Mouse (Mus musculus) limb, embryonic 12.5 days (tissue): Measurements from ENCODE around the gene Rap1b. TPM values are rescaled to one million over a fixed set of nuclear protein-coding genes. Genes with fewer than 3 reads are reported as not detected.

Experiments used
- ATAC-seq: fragments of 200-750 bp; cut with Nextera tagmentation; 2 replicates; pipeline ENCODE4 v1.8.0; 2017; ENCODE audit warnings: low read depth, moderate TSS enrichment; ENCODE audit not compliant: insufficient number of reproducible peaks, insufficient read depth, low FRiP score, low TSS enrichment
- H3K27ac ChIP-seq: fragments of 300-500 bp; sonication (generic); 2 replicates; pipeline ENCODE4 v1.5.1; 2016; ENCODE audit warnings: mild to moderate bottlenecking, moderate library complexity
- H3K27me3 ChIP-seq: fragments of 300-500 bp; sonication (generic); 2 replicates; pipeline ENCODE4 v1.6.1; 2016; ENCODE audit warnings: mild to moderate bottlenecking, moderate library complexity
- H3K36me3 ChIP-seq: fragments of 300-500 bp; sonication (generic); 2 replicates; pipeline ENCODE4 v1.6.1; 2016; ENCODE audit warnings: mild to moderate bottlenecking, moderate library complexity
- H3K4me1 ChIP-seq: fragments of 300-500 bp; sonication (generic); replicated peaks from 2 replicates; pipeline ENCODE4 v1.6.1; 2016
- H3K4me2 ChIP-seq: fragments of 300-500 bp; sonication (generic); 2 replicates; pipeline ENCODE4 v1.6.1; 2016; ENCODE audit warnings: mild to moderate bottlenecking, moderate library complexity
- H3K4me3 ChIP-seq: fragments of 300-500 bp; sonication (generic); replicated peaks from 2 replicates; pipeline ENCODE4 v1.5.1; 2016; ENCODE audit warnings: mild to moderate bottlenecking
- H3K9ac ChIP-seq: fragments of 300-500 bp; sonication (generic); replicated peaks from 2 replicates; pipeline ENCODE4 v1.6.1; 2016; ENCODE audit warnings: mild to moderate bottlenecking, moderate library complexity
- H3K9me3 ChIP-seq: fragments of 300-500 bp; sonication (generic); 2 replicates; pipeline ENCODE4 v1.6.1; 2016; ENCODE audit warnings: mild to moderate bottlenecking, moderate library complexity
- WGBS: fragments of 180-500 bp; shearing (Covaris S2); methylation state at CpG from one replicate; pipeline ENCODE4 v1.1.7; 2016; 5-methylcytosine and 5-hydroxymethylcytosine counted together
- polyA plus RNA-seq: library from polyadenylated mRNA; unstranded; fragments of >200 nt; fragmentation: Nextera tagmentation; extraction: Ambion mirVana; gene quantifications from 2 replicates; pipeline ENCODE4 v1.2.1, GENCODE M21; 2016

The Rap1b gene
- polyA plus RNA-seq, 1 experiment from 2014 or later, result 146 TPM

DNA sequence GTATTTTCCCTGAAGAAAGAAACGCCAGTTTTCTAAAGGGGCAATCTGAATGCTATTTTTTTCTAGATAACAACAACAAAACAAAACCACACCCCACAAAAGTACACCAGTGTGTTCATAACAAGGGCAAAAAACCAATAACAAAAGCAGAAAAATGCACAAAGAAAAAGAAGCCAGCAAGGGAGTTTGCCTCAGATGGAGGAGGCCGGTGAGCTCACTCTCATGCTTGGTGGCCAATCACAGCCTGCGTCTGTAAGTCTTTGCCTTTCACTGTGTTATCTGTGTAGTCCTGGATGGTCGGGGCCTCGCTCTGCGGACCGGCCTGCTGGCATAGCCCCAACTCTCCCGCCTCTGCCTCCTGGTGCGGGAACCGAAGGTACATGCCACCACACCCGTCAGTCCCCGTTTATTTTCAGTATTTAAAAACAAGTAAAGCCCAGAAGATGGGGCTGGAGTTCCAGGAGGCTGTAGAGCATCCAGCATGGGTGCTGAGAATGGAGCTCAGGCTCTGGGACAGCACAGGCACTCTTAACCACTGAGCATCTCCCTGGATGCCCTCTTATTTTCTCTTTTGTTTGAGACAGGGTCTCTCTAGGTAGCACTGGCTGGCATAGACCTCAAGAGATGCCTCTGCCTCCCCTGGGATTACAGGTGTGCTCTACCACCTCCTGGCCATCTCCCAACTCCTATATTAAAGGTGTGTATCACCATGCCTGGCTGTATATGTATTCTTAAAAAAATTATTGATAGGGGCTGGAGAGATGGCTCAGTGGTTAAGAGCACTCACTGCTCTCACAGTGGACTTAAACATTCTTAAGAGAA is 69.3 kb downstream of the Rap1b start:
- H3K4me3 ChIP-seq, result no peak overlapping the region
- H3K9me3 ChIP-seq, result no peaks in the 10 kb centered on the region
- H3K9ac ChIP-seq, result no peak overlapping the region
- H3K4me1 ChIP-seq, result no peaks in the 10 kb centered on the region
- H3K4me2 ChIP-seq, result no peak overlapping the region
- no peak overlapping the region for H3K27ac ChIP-seq
- WGBS, result 93% methylated on average over 12 of the region's 12 CpGs
- H3K36me3 ChIP-seq, result peaks cover 91% of the 10 kb centered on the region
- no peaks in the 10 kb centered on the region for H3K27me3 ChIP-seq
- ATAC-seq, result no peak

DNA sequence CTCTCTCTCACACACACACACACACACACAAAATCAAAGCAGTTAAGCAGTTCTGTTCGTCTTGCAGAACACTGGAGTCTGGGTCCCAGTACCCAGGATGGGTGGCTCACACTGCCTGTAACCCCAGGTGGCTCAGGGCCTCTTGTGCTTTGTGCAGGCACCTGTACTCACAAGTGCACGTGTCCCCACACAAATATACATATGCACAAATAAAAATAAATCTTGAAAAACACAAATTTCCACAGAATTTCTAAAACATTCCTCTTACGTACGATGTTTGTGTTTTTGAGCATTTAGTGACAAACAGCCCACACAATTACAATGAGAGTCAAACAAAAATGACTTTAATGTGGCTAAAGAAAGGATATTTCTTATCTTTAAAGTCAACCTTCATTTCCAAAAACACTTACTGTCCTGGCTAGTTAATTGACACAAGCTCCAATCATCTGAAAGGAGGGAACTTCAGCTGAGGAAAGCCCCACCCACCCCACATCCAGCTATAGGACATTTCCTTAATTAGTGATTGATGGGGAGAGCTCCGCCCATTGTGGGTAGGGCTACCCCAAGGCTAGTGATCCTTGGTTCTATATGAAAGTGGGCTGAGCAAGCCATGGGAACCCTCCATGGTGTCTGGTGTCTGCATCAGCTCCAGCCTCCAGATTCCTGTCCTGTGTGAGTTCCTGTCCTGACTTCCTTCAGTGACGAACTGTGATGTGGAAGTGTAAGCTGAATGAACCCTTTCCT is 70.3 kb downstream of the Rap1b start:
- Histone ChIP-seq H3K9me3 (no peaks in the 10 kb centered on the region), H3K4me1 (no peaks in the 10 kb centered on the region), H3K27me3 (no peaks in the 10 kb centered on the region), H3K27ac (no peak overlapping the region), H3K36me3 (peaks cover 90% of the 10 kb centered on the region), H3K4me2 (no peak overlapping the region), H3K9ac (no peak overlapping the region), H3K4me3 (no peak overlapping the region)
- 86% methylated on average over 6 of the region's 6 CpGs for WGBS
- ATAC-seq, result no peak

DNA sequence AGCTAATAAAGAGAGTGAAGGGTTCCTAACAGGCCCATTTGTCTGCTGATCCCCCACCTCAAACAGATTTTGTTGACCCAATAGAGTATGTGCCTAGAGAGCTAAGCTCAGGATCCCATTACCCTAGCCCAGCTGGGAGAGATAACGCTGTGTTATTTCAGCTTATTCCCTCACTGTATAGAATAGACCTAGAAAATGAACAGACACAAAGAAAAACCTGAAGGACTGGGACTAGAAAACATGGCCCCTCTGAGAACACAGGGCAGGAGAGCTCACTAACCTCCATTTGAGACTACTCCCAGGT is 71.1 kb downstream of the Rap1b start:
- ATAC-seq, result no peak
- whole genome bisulfite sequencing, result 97% methylated on average over 1 of the region's 1 CpGs
- no peaks in the 10 kb centered on the region for H3K9me3 ChIP-seq
- H3K9ac ChIP-seq, result no peak overlapping the region
- H3K4me1 ChIP-seq, result no peaks in the 10 kb centered on the region
- no peak overlapping the region for H3K27ac ChIP-seq
- peaks cover 91% of the 10 kb centered on the region for H3K36me3 ChIP-seq
- H3K27me3 ChIP-seq, result no peaks in the 10 kb centered on the region
- H3K4me3 ChIP-seq, result no peak overlapping the region
- H3K4me2 ChIP-seq, result no peak overlapping the region

DNA sequence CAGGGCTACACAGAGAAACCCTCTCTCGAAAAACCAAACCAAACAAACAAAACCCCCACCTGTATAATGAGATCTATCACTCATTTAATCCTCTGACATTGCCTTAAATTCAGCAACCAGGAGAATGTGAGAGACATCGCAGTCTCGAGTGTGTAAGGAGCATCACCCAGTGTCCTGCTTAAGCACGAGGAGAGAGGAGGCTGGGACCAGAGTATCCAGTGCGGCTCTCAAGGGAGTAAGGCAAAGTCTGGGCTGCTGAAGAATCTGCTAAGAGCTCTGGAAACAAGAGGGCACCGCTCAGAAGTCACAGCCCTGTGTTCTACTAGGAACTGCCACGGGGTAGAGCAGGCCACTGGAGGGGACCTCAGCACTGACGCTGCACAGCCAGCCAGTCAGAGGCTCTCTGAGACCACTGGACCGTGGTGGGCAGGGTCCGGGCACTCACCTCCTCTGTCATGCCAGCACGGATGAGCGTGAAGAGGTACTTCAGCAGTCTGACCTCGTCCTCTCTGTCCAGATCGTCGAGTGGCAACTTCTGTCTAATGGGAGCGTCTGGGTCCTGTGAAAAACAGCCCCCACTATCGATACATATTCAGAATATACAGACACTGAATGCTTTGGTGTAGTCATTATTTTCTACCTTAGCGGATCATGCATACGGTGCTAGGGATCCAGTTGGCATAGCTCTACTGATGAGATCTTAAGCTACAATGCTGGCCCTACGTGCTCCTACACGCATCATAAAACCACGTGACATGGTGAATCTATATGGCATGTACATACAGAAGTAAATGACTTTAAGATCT is 71.6 kb downstream of the Rap1b start:
- no peaks in the 10 kb centered on the region for H3K27me3 ChIP-seq
- H3K27ac ChIP-seq, result no peak overlapping the region
- no peaks in the 10 kb centered on the region for H3K9me3 ChIP-seq
- H3K4me1 ChIP-seq, result no peaks in the 10 kb centered on the region
- peaks cover 93% of the 10 kb centered on the region for H3K36me3 ChIP-seq
- ATAC-seq, result no peak
- H3K4me3 ChIP-seq, result no peak overlapping the region
- 95% methylated on average over 22 of the region's 22 CpGs for WGBS
- no peak overlapping the region for H3K4me2 ChIP-seq
- H3K9ac ChIP-seq, result no peak overlapping the region

DNA sequence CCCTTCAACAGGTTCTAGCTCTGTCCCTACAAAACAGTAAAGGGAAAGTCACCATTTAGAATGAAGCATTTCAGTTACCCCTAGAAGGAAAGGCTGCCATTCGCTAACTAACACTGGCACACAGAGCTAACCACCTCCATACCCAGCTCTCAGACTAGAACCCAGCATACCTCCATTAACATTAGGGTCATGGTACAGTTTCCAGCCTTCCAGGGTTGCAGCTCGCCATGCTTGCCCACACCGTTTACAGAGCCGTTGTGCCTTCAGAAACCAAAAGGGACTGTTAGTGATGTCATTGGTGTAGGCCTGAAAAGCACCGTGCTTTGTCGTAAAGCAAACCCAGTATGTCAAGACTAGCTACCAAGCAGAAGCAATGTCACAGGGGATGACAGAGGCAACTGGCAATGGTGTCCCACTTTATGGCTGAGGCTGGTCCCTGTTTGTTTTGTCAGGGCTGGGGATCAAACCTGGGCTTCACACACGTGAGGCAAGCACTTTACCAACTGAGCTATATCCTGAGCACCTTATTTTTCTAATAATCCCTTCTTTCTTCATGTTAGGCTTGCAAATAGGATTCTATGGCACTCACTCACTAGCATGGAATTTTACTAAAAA is 72.6 kb downstream of the Rap1b start:
- no peak overlapping the region for H3K9ac ChIP-seq
- peaks cover 88% of the 10 kb centered on the region for H3K36me3 ChIP-seq
- no peak overlapping the region for H3K4me3 ChIP-seq
- no peak overlapping the region for H3K27ac ChIP-seq
- no peaks in the 10 kb centered on the region for H3K4me1 ChIP-seq
- H3K4me2 ChIP-seq, result no peak overlapping the region
- no peaks in the 10 kb centered on the region for H3K9me3 ChIP-seq
- ATAC-seq, result no peak
- H3K27me3 ChIP-seq, result no peaks in the 10 kb centered on the region
- 97% methylated on average over 7 of the region's 7 CpGs for WGBS

DNA sequence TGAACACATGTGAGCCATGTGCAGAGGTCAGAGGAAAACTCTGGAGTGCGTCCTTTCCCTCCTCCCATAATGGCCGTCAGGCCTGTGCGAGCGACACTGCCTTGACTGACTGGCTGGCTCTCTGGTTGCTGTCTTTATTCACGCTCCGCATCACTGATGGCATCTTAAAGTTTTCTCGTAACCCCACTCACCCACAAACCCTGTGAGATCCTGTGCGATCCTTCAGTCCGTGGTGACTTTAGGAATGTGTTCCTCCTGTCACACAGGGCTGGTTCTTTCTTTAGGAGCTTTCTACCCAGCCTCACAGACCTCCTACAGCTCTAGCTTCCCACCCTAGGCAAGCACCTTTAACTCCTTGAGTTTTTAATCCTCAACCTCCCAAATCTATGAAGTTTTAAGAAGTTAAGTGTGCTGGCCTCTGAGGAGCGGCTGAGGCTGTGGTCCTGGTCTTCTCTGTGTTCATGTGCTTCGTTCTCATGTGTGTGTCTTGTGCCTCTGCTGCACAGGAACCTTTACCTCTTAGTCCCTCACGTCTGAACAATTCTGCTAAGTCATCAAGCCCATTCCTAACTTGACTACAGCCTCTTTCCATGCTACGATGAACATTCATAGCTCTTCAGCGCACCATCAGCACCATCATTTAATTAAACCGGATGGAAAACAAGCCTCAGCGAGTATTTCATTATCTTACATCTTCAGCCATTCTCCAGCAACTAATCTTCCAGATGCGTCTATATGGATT is 73.3 kb downstream of the Rap1b start:
- no peaks in the 10 kb centered on the region for H3K4me1 ChIP-seq
- H3K4me2 ChIP-seq, result no peak overlapping the region
- no peak overlapping the region for H3K9ac ChIP-seq
- no peaks in the 10 kb centered on the region for H3K27me3 ChIP-seq
- H3K9me3 ChIP-seq, result no peaks in the 10 kb centered on the region
- peaks cover 88% of the 10 kb centered on the region for H3K36me3 ChIP-seq
- no peak overlapping the region for H3K4me3 ChIP-seq
- H3K27ac ChIP-seq, result no peak overlapping the region
- WGBS, result 94% methylated on average over 17 of the region's 17 CpGs
- no peak for ATAC-seq

GRCm38 (mm10) chr10:117771131-117771510 is 74.7 kb downstream of the Rap1b start:
- no peak overlapping the region for H3K9ac ChIP-seq
- no peak overlapping the region for H3K4me2 ChIP-seq
- no peaks in the 10 kb centered on the region for H3K27me3 ChIP-seq
- WGBS, result 94% methylated on average over 10 of the region's 10 CpGs
- no peak overlapping the region for H3K27ac ChIP-seq
- H3K4me3 ChIP-seq, result no peak overlapping the region
- ATAC-seq, result no peak
- peaks cover 88% of the 10 kb centered on the region for H3K36me3 ChIP-seq
- no peaks in the 10 kb centered on the region for H3K9me3 ChIP-seq
- H3K4me1 ChIP-seq, result no peaks in the 10 kb centered on the region

DNA sequence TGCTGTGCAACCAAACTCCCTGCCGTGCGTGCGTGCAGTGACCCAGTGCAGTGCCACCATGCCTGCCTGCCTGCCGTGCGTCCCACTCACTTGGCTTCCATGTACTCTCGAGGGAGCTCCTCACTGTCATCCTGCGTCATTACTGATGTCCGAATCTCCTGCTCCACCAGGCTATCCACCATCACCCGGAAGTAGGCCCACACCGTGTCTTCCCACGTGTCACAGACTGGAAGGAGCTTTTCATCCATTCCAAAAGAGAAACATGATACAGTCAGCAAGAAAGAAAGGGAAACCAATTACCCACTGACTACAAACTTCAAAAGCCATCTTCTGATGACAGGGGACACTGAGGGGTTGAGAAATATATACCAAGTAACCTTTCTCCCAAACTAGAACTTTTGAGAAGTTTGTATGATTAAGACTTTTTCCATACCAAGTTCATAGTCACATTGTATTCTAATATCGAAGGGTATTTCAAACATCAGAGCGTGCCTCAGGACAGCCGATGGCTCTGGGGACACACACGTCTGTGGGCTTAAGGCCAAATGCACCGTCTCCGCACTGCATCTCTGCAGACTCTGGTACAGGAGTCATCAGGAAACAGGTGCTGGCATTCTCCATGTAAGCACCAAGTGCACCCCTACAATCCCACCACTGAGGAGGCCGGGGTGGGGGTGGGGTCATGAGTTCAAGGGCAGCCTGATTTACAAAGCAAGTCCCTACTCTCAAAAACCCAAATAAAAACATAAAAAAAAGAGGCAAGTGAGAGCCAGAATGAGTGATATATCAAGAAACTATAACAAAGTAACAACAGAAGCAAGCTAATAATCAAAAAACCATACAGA is 75.3 kb downstream of the Rap1b start:
- no peaks in the 10 kb centered on the region for H3K9me3 ChIP-seq
- H3K36me3 ChIP-seq, result peaks cover 88% of the 10 kb centered on the region
- WGBS, result 95% methylated on average over 18 of the region's 18 CpGs
- no peak for ATAC-seq
- H3K27me3 ChIP-seq, result no peaks in the 10 kb centered on the region
- H3K4me2 ChIP-seq, result no peak overlapping the region
- no peak overlapping the region for H3K9ac ChIP-seq
- H3K4me1 ChIP-seq, result no peaks in the 10 kb centered on the region
- H3K4me3 ChIP-seq, result no peak overlapping the region
- no peak overlapping the region for H3K27ac ChIP-seq

- ATAC-seq, result no peak
- WGBS, result 92% methylated on average over 9 of the region's 9 CpGs
- Histone ChIP-seq H3K36me3 (peaks cover 88% of the 10 kb centered on the region), H3K9ac (no peak overlapping the region), H3K4me3 (no peak overlapping the region), H3K9me3 (no peaks in the 10 kb centered on the region), H3K27ac (no peak overlapping the region), H3K4me1 (no peaks in the 10 kb centered on the region), H3K4me2 (no peak overlapping the region), H3K27me3 (no peaks in the 10 kb centered on the region)
Observed at GRCm38 (mm10) chr10:117769541-117770285, 76.1 kb downstream of the Rap1b start.

DNA sequence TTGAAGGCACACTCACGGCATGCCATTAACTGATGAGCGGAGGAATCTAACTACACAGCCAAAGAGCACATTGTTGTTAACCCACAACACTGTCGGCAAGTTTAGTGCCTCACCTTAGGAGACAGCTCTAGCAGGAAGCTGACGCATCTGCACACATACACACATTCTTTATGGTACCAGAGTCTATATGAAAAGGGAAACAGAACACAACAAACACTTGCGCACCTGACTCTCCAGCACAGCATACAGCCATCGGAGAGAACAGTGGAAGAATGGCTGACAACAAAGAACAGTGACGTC is 77.7 kb downstream of the Rap1b start:
- 91% methylated on average over 7 of the region's 7 CpGs for WGBS
- no peaks in the 10 kb centered on the region for H3K4me1 ChIP-seq
- no peaks in the 10 kb centered on the region for H3K27me3 ChIP-seq
- H3K36me3 ChIP-seq, result peaks cover 85% of the 10 kb centered on the region
- no peak overlapping the region for H3K4me2 ChIP-seq
- no peaks in the 10 kb centered on the region for H3K9me3 ChIP-seq
- no peak for ATAC-seq
- no peak overlapping the region for H3K4me3 ChIP-seq
- no peak overlapping the region for H3K27ac ChIP-seq
- H3K9ac ChIP-seq, result no peak overlapping the region
